Mouse (Mus musculus): ENCODE measurements around the gene Ston2.

GRCm38 (mm10) chr12:91668529-91669245 is 119.5 kb downstream of the Ston2 start:
- TF ChIP-seq TAL1 (IDR thresholded peaks at IDR 0.05; ENCODE audit: low read length) (no peak), GATA1 (IDR thresholded peaks at IDR 0.05; ENCODE audit: low read length) (no peak)
